Mouse (Mus musculus): ENCODE results near the gene Disc1.
A peak's percentile ranks its signal among the peaks of the same experiment; 100 is the strongest.

Disc1 gene

GRCm38 (mm10) chr8:125225266-125225665 is 171.3 kb downstream of the Disc1 start:
- peak; percentile 65 for DNase-seq

GRCm38 (mm10) chr8:125226989-125227624 is 173.1 kb downstream of the Disc1 start:
- peak; percentile 36 for DNase-seq

- no peak for DNase-seq
These were observed 176.6 kb downstream of the Disc1 start for GRCm38 (mm10) chr8:125230526-125231131.

- DNase-seq: no peak
These were observed 178.7 kb downstream of the Disc1 start for GRCm38 (mm10) chr8:125232724-125233123.

GRCm38 (mm10) chr8:125235898-125236835 is 182.2 kb downstream of the Disc1 start:
- no peak for DNase-seq

GRCm38 (mm10) chr8:125240763-125241162 is 186.8 kb downstream of the Disc1 start:
- no peak for DNase-seq

- DNase-seq: no peak
These were observed 188.4 kb downstream of the Disc1 start for GRCm38 (mm10) chr8:125242382-125242781.

GRCm38 (mm10) chr8:125242921-125243320 is 188.9 kb downstream of the Disc1 start:
- no peak for DNase-seq

- DNase-seq: no peak
These were observed 192.8 kb downstream of the Disc1 start for GRCm38 (mm10) chr8:125246737-125247292.

GRCm38 (mm10) chr8:125247349-125247748 is 193.4 kb downstream of the Disc1 start:
- DNase-seq: no peak

- no peak for DNase-seq
These were observed 199.0 kb downstream of the Disc1 start for GRCm38 (mm10) chr8:125252946-125253345.

- DNase-seq: no peak
These were observed 199.6 kb downstream of the Disc1 start for GRCm38 (mm10) chr8:125253505-125254180.

- peak; percentile 83 for DNase-seq
These were observed 200.4 kb downstream of the Disc1 start for GRCm38 (mm10) chr8:125254188-125255005.

- DNase-seq: no peak
These were observed 201.2 kb downstream of the Disc1 start for GRCm38 (mm10) chr8:125255006-125255685.

- no peak for DNase-seq
These were observed 203.7 kb downstream of the Disc1 start for GRCm38 (mm10) chr8:125257660-125258059.

- DNase-seq: no peak
These were observed 205.0 kb downstream of the Disc1 start for GRCm38 (mm10) chr8:125258806-125259500.

- no peak for DNase-seq
These were observed 214.2 kb downstream of the Disc1 start for GRCm38 (mm10) chr8:125268181-125268705.

- DNase-seq: no peak
These were observed 216.3 kb downstream of the Disc1 start for GRCm38 (mm10) chr8:125270292-125270691.

GRCm38 (mm10) chr8:125271357-125271756 is 217.4 kb downstream of the Disc1 start:
- DNase-seq: no peak
